Mouse (Mus musculus): ENCODE measurements around the gene Olfr1391. TPM values are rescaled to one million over a fixed set of nuclear protein-coding genes. Genes with fewer than 3 reads are reported as not detected.
"Not testable (repeated sequence)": the region's sequence is repeated elsewhere in the genome, so short reads cannot be mapped to it uniquely, and the experiment has no call there.

Olfr1391 gene
- total RNA-seq (2015; ENCODE audit: low replicate concordance), result not detected in 2 replicates
- 0.34 TPM in 1 of 2 replicates, not detected in the other for total RNA-seq (2017; ENCODE audit: low replicate concordance)

DNA sequence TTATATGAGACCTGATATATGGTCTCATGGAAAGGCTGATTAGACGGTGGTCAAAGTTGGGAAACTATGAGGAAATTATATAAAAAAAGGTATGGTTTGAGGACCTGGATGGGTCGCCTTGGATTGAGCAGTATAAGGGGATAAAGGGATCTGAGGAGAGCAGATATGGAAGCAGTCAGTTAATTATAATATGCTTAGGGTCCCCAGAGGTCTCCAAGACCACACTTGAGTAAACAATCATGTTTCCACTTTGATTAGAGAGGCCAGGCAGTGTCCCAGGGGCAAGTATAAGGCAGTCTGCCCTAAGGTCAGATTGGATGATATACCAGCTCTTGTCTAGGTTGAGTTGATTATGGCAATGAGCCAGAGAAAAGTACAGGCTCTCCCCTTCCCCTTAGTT lies at the start of gene Olfr1391:
TSS of gene Olfr1391 (plus strand) at position 301 of the 400 bp plus-strand sequence.
- ATAC-seq (replicated peaks; ENCODE audit: low FRiP score, poor library complexity, severe bottlenecking), result no peak

DNA sequence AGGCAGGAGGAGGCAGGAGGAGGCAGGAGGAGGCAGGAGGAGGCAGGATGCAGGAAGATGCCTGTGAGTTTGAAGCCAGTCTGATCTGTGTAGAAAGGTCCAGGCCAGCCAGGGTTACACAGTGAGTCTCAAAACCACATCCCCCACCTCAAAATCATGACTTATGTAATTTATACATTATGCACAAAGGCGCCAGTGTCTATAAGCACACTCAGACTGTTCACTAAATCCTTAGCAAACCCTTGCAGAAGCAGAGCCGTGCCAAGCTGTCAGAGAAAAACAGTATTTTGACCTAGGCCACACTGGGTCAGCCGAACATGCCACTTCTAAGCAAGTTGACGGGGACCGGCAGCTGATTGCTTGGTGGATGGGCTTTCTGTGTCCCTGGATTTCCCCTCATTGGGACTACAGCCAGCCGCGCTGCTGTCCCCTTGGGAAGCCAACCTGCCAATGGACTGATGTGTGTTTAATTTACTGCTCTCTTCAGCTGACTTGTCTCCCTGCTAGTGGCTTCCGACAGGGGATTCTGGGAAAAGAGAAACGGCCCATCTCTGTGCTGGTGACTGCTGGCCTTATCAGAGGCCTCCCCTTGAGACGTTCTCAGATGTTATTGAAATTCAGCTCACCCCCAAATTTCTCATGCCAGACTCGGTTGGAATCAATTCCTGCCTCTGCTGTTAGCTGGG lies 48.6 kb upstream of the Olfr1391 start:
- ATAC-seq (replicated peaks; ENCODE audit: low FRiP score, poor library complexity, severe bottlenecking), result no peak

DNA sequence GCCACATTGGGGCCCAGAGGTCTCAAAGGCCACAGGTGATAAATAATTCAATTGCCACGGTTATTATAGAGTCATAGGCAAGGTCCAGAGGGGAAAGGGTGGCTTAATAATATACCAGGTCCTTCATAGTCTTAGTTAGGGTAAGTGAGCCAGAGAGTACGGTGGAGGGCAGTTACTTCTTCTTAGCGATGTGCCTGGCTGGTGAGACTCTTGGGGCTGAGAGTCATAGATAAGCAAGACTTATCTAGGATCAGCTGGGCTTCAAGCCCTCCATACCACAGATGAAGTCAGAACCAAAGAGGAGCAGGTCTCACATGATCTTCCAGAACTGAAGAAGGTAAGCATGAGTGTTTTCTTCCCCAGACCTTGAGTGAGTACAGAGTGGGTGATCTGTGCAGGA lies 44.3 kb upstream of the Olfr1391 start, which contains the start of gene Olfr1393:
TSS of gene Olfr1393 (plus strand) at position 83 of the 400 bp plus-strand sequence.
- ATAC-seq (replicated peaks; ENCODE audit: low FRiP score, poor library complexity, severe bottlenecking), result no peak

DNA sequence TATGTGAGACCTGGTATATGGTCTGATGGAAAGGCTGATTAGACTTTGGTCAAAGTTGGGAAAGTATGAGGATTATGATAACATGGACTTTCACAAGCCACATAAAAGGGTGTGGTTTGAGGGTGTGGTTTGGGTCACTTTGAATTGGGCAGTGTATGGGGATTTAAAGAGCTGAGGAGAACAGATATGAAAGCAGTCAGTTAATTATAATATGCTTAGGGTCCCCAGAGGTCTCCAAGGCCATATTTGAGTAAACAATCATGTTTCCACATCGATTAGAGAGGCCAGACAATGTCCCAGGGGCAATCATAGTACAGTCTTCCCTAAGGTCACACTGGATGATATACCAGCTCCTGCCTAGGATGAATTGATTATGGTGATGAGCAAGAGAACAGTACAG lies 37.6 kb upstream of the Olfr1391 start, which contains the start of gene Olfr1392:
TSS of gene Olfr1392 (plus strand) at position 301 of the 400 bp plus-strand sequence.
- not testable (repeated sequence) for ATAC-seq (replicated peaks; ENCODE audit: low FRiP score, poor library complexity, severe bottlenecking)

DNA sequence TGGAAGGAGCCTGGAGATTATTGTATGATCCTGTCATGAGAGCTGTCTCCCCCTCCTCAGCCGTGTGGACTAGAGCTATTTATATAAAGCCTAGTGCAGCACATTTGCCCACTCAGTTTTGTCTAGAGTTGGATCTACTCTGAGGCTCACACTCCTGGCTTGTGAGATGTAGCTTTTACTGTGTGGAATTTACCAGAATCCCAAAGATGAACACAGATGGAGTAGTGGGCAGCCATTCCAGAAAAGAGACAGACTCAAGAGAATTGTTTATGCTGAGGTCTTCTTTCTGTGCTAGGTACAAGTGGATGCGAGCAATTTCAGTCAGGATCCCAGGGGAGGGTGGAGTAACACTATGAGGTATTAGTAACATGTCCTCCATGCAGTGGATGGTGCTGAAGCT lies 35.3 kb upstream of the Olfr1391 start:
- no peak for ATAC-seq (replicated peaks; ENCODE audit: low FRiP score, poor library complexity, severe bottlenecking)

DNA sequence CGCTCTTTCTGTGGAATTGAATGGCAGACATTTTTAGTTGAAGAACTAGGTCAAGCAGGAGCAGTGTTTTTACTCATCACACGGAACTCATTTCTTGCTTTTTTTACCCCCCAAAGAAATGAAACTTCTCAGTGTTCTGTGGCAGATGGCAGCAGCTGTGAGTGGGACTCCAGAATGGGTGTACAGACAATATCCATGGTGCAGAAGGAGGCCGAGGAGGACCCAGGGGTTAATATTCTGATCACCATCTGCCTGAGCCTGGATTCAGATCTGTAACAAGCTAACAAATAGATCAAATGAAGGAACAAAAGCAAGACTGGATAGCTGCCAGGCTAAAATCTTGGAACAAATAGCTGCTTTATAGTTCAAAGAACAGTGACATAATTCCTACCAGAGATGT lies 29.8 kb upstream of the Olfr1391 start:
- ATAC-seq (replicated peaks; ENCODE audit: low FRiP score, poor library complexity, severe bottlenecking), result no peak

DNA sequence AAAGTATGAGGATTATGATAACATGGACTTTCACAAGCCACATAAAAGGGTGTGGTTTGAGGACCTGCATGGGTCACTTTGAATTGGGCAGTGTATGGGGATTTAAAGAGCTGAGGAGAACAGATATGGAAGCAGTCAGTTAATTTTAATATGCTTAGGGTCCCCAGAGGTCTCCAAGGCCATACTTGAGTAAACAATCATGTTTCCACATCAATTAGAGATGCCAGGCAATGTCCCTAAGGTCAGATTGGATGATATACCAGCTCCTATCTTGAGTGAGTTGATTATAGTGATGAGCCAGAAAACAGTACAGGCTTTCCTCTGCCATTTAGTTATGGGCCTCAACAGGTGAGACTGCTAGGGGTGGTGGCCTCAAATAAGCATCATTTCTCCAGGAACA lies 18.1 kb upstream of the Olfr1391 start, which contains the start of gene Olfr10:
TSS of gene Olfr10 (plus strand) at position 301 of the 400 bp plus-strand sequence.
- no peak for ATAC-seq (replicated peaks; ENCODE audit: low FRiP score, poor library complexity, severe bottlenecking)

DNA sequence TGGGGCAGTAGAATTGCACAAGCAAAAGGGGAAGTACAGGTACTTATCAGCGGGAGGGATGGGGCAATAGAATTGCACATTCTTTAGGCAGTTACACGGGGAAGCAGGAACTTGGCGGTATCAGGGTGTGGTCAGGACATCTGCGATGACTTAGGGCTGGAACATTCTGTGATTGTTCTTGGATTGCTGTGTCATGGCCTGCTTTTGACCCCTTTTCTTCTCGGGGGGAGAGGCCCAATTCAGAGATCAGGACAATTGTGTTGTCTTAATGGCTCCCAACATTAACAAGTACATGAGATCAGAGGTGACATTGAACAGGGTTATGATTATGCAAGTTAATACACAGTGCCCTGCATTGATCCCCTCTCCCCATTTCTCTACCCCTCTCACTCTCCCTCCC lies 14.0 kb upstream of the Olfr1391 start:
- not testable (repeated sequence) for ATAC-seq (replicated peaks; ENCODE audit: low FRiP score, poor library complexity, severe bottlenecking)

DNA sequence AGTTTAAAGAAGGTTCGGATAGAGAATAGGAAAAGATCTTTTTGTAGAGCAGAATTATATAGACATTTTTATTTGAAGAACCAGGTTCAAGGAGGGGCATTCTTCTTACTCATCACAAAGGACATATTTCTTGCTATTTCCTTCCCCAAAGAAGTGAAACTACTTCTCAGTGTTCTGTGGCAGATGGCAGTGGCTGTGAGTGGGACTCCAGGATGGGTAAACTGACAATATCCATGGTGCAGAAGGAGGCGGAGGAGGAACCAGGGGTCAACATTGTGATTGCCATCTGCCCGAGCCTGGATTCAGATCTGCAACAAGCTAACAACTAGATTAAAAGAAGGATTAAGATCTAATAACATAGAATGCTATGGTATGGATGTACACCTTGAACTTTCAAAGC lies 4.2 kb downstream of the Olfr1391 start:
- ATAC-seq (replicated peaks; ENCODE audit: low FRiP score, poor library complexity, severe bottlenecking), result no peak

DNA sequence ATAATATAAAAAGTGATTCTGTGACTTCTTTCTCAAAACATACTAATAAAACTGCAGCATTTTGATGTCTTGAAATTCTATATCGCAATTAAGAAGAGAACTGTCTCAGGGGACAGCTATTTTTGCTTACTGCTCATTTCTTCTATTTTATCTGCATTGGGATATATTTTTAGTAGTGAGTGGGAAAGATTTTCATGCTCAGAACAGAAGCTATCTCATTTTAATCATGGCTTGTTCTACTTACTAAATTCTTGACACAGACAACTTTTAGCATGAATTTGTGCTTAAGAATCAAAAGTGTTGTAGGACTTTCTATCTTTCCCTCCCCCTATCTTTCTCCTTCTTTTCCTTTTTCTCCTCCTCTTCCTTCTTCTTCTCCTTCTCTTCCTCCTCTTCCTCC lies 7.1 kb downstream of the Olfr1391 start:
- ATAC-seq (replicated peaks; ENCODE audit: low FRiP score, poor library complexity, severe bottlenecking), result no peak

DNA sequence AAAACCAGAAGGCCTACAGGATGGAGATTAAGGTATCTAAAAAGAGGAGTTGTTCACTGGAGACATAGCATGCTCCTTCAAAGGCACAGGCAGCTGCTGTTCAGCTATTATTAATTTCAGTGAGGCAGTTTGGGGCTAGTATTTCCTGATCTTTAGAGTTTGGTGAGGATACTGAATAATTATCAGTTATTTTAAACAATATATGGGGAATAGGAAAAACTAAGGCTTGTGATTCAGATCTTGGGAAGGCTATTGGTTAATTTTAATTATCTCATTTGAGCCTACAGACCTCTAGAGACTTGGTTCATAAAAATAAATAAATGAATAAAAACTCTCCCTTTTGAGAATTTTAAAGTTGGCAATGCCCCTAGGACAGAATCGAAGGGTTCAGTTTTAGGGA lies 12.3 kb downstream of the Olfr1391 start, which contains the start of gene Olfr1390:
TSS of gene Olfr1390 (plus strand) at position 301 of the 400 bp plus-strand sequence.
- ATAC-seq (replicated peaks; ENCODE audit: low FRiP score, poor library complexity, severe bottlenecking), result no peak

DNA sequence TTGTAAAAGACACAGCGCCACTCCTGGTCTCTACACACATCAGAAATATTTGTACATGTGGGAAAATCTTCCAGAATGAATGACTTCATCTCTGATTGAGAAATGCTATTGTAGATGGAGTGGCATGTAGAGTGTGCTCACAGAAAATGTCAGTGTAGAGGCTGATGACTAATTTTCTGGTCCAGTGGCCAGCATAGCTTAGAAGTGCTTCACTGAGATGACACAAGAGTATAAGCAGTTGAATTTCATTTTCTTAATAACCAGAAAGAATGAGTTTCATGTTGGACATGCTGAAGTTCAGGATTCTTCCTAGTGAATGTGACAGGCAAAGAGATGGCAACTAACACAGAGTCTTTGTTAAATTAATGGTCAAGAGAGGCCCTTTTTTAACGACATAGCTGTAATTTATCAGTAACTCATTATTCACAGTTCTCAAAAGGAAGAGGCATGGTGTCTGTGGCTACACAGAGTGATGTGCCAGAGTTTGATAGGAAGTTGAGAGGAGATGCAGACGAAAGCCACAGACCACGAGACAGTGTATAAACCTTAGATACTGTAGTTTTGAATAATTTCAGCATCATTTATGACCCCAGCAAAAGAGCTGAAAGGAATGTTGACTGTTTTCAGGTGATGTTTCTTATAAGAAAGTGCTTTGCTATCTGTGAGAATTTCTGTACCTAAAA lies 14.7 kb downstream of the Olfr1391 start:
- ATAC-seq (replicated peaks; ENCODE audit: low FRiP score, poor library complexity, severe bottlenecking), result no peak

Other genes with a start within 250 kb of the Olfr1391 start
- 33.2 and 37.5 TPM in 2 replicates for gene Ifi47, start 246.2 kb upstream of the Olfr1391 start, total RNA-seq (2015; ENCODE audit: low replicate concordance)
- gene Ifi47, start 246.2 kb upstream of the Olfr1391 start, total RNA-seq (2017; ENCODE audit: low replicate concordance), result 15.9 and 29.4 TPM in 2 replicates
- not detected in 2 replicates for gene Olfr1396, start 207.9 kb upstream of the Olfr1391 start, total RNA-seq (2015; ENCODE audit: low replicate concordance)
- not detected in 2 replicates for gene Olfr1396, start 207.9 kb upstream of the Olfr1391 start, total RNA-seq (2017; ENCODE audit: low replicate concordance)
- not detected in 2 replicates for gene Olfr1395, start 180.5 kb upstream of the Olfr1391 start, total RNA-seq (2015; ENCODE audit: low replicate concordance)
- gene Olfr1395, start 180.5 kb upstream of the Olfr1391 start, total RNA-seq (2017; ENCODE audit: low replicate concordance), result not detected in 2 replicates
- gene Olfr1394, start 168.4 kb upstream of the Olfr1391 start, total RNA-seq (2015; ENCODE audit: low replicate concordance), result not detected in 2 replicates
- gene Olfr1394, start 168.4 kb upstream of the Olfr1391 start, total RNA-seq (2017; ENCODE audit: low replicate concordance), result not detected in 2 replicates
- 0.84 and 2.3 TPM in 2 replicates for gene Btnl9, start 135.6 kb upstream of the Olfr1391 start, total RNA-seq (2015; ENCODE audit: low replicate concordance)
- gene Btnl9, start 135.6 kb upstream of the Olfr1391 start, total RNA-seq (2017; ENCODE audit: low replicate concordance), result 3.1 and 5.7 TPM in 2 replicates
- gene Zfp62, start 119.5 kb upstream of the Olfr1391 start, total RNA-seq (2015; ENCODE audit: low replicate concordance), result 18.6 and 25.4 TPM in 2 replicates
- 14.8 and 28.9 TPM in 2 replicates for gene Zfp62, start 119.5 kb upstream of the Olfr1391 start, total RNA-seq (2017; ENCODE audit: low replicate concordance)
- gene Mgat1, start 78.6 kb upstream of the Olfr1391 start, total RNA-seq (2015; ENCODE audit: low replicate concordance), result 9.0 and 10.2 TPM in 2 replicates
- 11.4 and 17.0 TPM in 2 replicates for gene Mgat1, start 78.6 kb upstream of the Olfr1391 start, total RNA-seq (2017; ENCODE audit: low replicate concordance)
- not detected in 2 replicates for gene Olfr1393, start 44.4 kb upstream of the Olfr1391 start, total RNA-seq (2015; ENCODE audit: low replicate concordance)
- gene Olfr1393, start 44.4 kb upstream of the Olfr1391 start, total RNA-seq (2017; ENCODE audit: low replicate concordance), result not detected in 2 replicates
- not detected in 2 replicates for gene Olfr1392, start 37.5 kb upstream of the Olfr1391 start, total RNA-seq (2015; ENCODE audit: low replicate concordance)
- gene Olfr1392, start 37.5 kb upstream of the Olfr1391 start, total RNA-seq (2017; ENCODE audit: low replicate concordance), result not detected in 2 replicates
- gene Olfr10, start 18.0 kb upstream of the Olfr1391 start, total RNA-seq (2015; ENCODE audit: low replicate concordance), result not detected in 2 replicates
- gene Olfr10, start 18.0 kb upstream of the Olfr1391 start, total RNA-seq (2017; ENCODE audit: low replicate concordance), result not detected in 2 replicates
- not detected in 2 replicates for gene Olfr1390, start 12.4 kb downstream of the Olfr1391 start, total RNA-seq (2015; ENCODE audit: low replicate concordance)
- 0.09 TPM in 1 of 2 replicates, not detected in the other for gene Olfr1390, start 12.4 kb downstream of the Olfr1391 start, total RNA-seq (2017; ENCODE audit: low replicate concordance)
- gene Olfr1389, start 100.3 kb downstream of the Olfr1391 start, total RNA-seq (2015; ENCODE audit: low replicate concordance), result not detected in 2 replicates
- not detected in 2 replicates for gene Olfr1389, start 100.3 kb downstream of the Olfr1391 start, total RNA-seq (2017; ENCODE audit: low replicate concordance)
- gene Olfr1388, start 113.9 kb downstream of the Olfr1391 start, total RNA-seq (2015; ENCODE audit: low replicate concordance), result 0.21 and 2.1 TPM in 2 replicates
- gene Olfr1388, start 113.9 kb downstream of the Olfr1391 start, total RNA-seq (2017; ENCODE audit: low replicate concordance), result 5.9 and 6.3 TPM in 2 replicates
- gene Olfr1387, start 132.6 kb downstream of the Olfr1391 start, total RNA-seq (2015; ENCODE audit: low replicate concordance), result not detected in 2 replicates
- gene Olfr1387, start 132.6 kb downstream of the Olfr1391 start, total RNA-seq (2017; ENCODE audit: low replicate concordance), result not detected in 2 replicates
- not detected in 2 replicates for gene Olfr1386, start 142.3 kb downstream of the Olfr1391 start, total RNA-seq (2015; ENCODE audit: low replicate concordance)
- not detected in 2 replicates for gene Olfr1386, start 142.3 kb downstream of the Olfr1391 start, total RNA-seq (2017; ENCODE audit: low replicate concordance)
- not detected in 2 replicates for gene Olfr1385, start 166.3 kb downstream of the Olfr1391 start, total RNA-seq (2015; ENCODE audit: low replicate concordance)
- not detected in 2 replicates for gene Olfr1385, start 166.3 kb downstream of the Olfr1391 start, total RNA-seq (2017; ENCODE audit: low replicate concordance)
- not detected in 2 replicates for gene Olfr1384, start 184.0 kb downstream of the Olfr1391 start, total RNA-seq (2015; ENCODE audit: low replicate concordance)
- gene Olfr1384, start 184.0 kb downstream of the Olfr1391 start, total RNA-seq (2017; ENCODE audit: low replicate concordance), result not detected in 2 replicates
- not detected in 2 replicates for gene Olfr1383, start 196.9 kb downstream of the Olfr1391 start, total RNA-seq (2015; ENCODE audit: low replicate concordance)
- not detected in 2 replicates for gene Olfr1383, start 196.9 kb downstream of the Olfr1391 start, total RNA-seq (2017; ENCODE audit: low replicate concordance)
- gene Olfr1382, start 205.5 kb downstream of the Olfr1391 start, total RNA-seq (2015; ENCODE audit: low replicate concordance), result not detected in 2 replicates
- gene Olfr1382, start 205.5 kb downstream of the Olfr1391 start, total RNA-seq (2017; ENCODE audit: low replicate concordance), result not detected in 2 replicates
- gene Olfr1381, start 220.7 kb downstream of the Olfr1391 start, total RNA-seq (2015; ENCODE audit: low replicate concordance), result not detected in 2 replicates
- gene Olfr1381, start 220.7 kb downstream of the Olfr1391 start, total RNA-seq (2017; ENCODE audit: low replicate concordance), result not detected in 2 replicates
- not detected in 2 replicates for gene Olfr1380, start 234.1 kb downstream of the Olfr1391 start, total RNA-seq (2015; ENCODE audit: low replicate concordance)
- not detected in 2 replicates for gene Olfr1380, start 234.1 kb downstream of the Olfr1391 start, total RNA-seq (2017; ENCODE audit: low replicate concordance)

All from erythroblast, adult 5-6 weeks (primary cell).